Mouse (Mus musculus) CD8-positive naive resting alpha-beta T cell, adult 2 months (primary cell): ENCODE results near the gene Fgf14.
"Not testable (repeated sequence)": the region's sequence is repeated elsewhere in the genome, so short reads cannot be mapped to it uniquely, and the experiment has no call there.

Experiments used
- DNase-seq, 2 experiments: peaks; one replicate each; pipeline ENCODE4 v3.0.0; 2022; ENCODE audit warnings: low read depth in 2 of 2, low spot score in 2 of 2

Gene Fgf14

GRCm38 (mm10) chr14:124195331-124195730, 481.6 kb downstream of the Fgf14 start:
- no peak for DNase-seq

GRCm38 (mm10) chr14:124192815-124193142, 484.1 kb downstream of the Fgf14 start:
- no peak for DNase-seq

- no peak for DNase-seq
Measured at GRCm38 (mm10) chr14:124191913-124192814, 484.8 kb downstream of the Fgf14 start.

- DNase-seq: no peak
Measured at GRCm38 (mm10) chr14:124180265-124180664, 496.7 kb downstream of the Fgf14 start.

GRCm38 (mm10) chr14:124174111-124174510, 502.8 kb downstream of the Fgf14 start:
- DNase-seq: no peak

GRCm38 (mm10) chr14:124163618-124164185, 513.2 kb downstream of the Fgf14 start:
- DNase-seq: no peak

- no peak for DNase-seq
Measured at GRCm38 (mm10) chr14:124147378-124147777, 529.5 kb downstream of the Fgf14 start.

- DNase-seq: no peak
Measured at GRCm38 (mm10) chr14:124107205-124107873, 569.6 kb downstream of the Fgf14 start.

- DNase-seq: no peak
Measured at GRCm38 (mm10) chr14:124083126-124083525, 593.8 kb downstream of the Fgf14 start.

- no peak for DNase-seq
Measured at GRCm38 (mm10) chr14:124044016-124044415, 632.9 kb downstream of the Fgf14 start.

GRCm38 (mm10) chr14:124040651-124041050, 636.3 kb downstream of the Fgf14 start:
- no peak for DNase-seq

- DNase-seq: no peak
Measured at GRCm38 (mm10) chr14:124037434-124037833, 639.5 kb downstream of the Fgf14 start.

GRCm38 (mm10) chr14:124036575-124037205, 640.2 kb downstream of the Fgf14 start:
- DNase-seq: no peak

GRCm38 (mm10) chr14:124033302-124033701, 643.6 kb downstream of the Fgf14 start:
- DNase-seq: not testable (repeated sequence)

- DNase-seq: no peak
Measured at GRCm38 (mm10) chr14:124027886-124028670, 648.8 kb downstream of the Fgf14 start.

- no peak for DNase-seq
Measured at GRCm38 (mm10) chr14:123990591-123991195, 686.2 kb downstream of the Fgf14 start.

GRCm38 (mm10) chr14:123967996-123968395, 708.9 kb downstream of the Fgf14 start:
- DNase-seq: no peak

GRCm38 (mm10) chr14:123966531-123966930, 710.4 kb downstream of the Fgf14 start:
- DNase-seq: no peak
